Mouse (Mus musculus) megakaryocyte progenitor cell, adult 5-6 weeks (primary cell): ENCODE measurements around the gene Agap2. TPM values are rescaled to one million over a fixed set of nuclear protein-coding genes. Genes with fewer than 3 reads are reported as not detected.
A peak's percentile ranks its signal among the peaks of the same experiment; 100 is the strongest.

Experiments used
- ATAC-seq: replicated peaks from 2 replicates; pipeline ENCODE4 v1.8.0; 2016; ENCODE audit warnings: mild to moderate bottlenecking, moderate TSS enrichment, inconsistent platforms; ENCODE audit not compliant: poor library complexity
- total RNA-seq, 2 experiments: library from RNA; stranded (forward) in 1 of 2; stranded (reverse) in 1 of 2; fragments of 157-497, 149-512 nt in 1 of 2; fragments of 200-1000 nt in 1 of 2; gene quantifications; 2 replicates each; pipeline versions ENCODE4 v1.2.3 to v1.2.4; 2015 to 2017

The Agap2 gene
- total RNA-seq, 2 experiments from 2014 or later = 9.7 to 37.4 TPM

- no peak for ATAC-seq
Observed at GRCm38 (mm10) chr10:127099191-127099590, 24.1 kb downstream of the Agap2 start.

GRCm38 (mm10) chr10:127099868-127100267 lies 24.8 kb downstream of the Agap2 start:
- ATAC-seq = peak; percentile 7; the same call in 1 of the 2 replicates

GRCm38 (mm10) chr10:127100414-127100813 lies 25.3 kb downstream of the Agap2 start:
- peak; percentile 40 for ATAC-seq

GRCm38 (mm10) chr10:127101151-127101550 lies 26.1 kb downstream of the Agap2 start:
- ATAC-seq = peak; percentile 38

- ATAC-seq = peak; percentile 47
Observed at GRCm38 (mm10) chr10:127103631-127104030, 28.5 kb downstream of the Agap2 start.

GRCm38 (mm10) chr10:127107563-127108261 lies 32.6 kb downstream of the Agap2 start:
- ATAC-seq = peak; percentile 43

GRCm38 (mm10) chr10:127108262-127108583 lies 33.1 kb downstream of the Agap2 start:
- ATAC-seq = peak; percentile 20

- peak; percentile 52 for ATAC-seq
Observed at GRCm38 (mm10) chr10:127111001-127111887, 36.2 kb downstream of the Agap2 start.

- peak; percentile 46 for ATAC-seq
Observed at GRCm38 (mm10) chr10:127114408-127114807, 39.3 kb downstream of the Agap2 start.

- peak; percentile 30 for ATAC-seq
Observed at GRCm38 (mm10) chr10:127115068-127115467, 40.0 kb downstream of the Agap2 start.

- ATAC-seq = no peak
Observed at GRCm38 (mm10) chr10:127118470-127118869, 43.4 kb downstream of the Agap2 start.

GRCm38 (mm10) chr10:127119229-127119628 lies 44.1 kb downstream of the Agap2 start:
- no peak for ATAC-seq

- no peak for ATAC-seq
Observed at GRCm38 (mm10) chr10:127120301-127121065, 45.4 kb downstream of the Agap2 start.

GRCm38 (mm10) chr10:127121066-127121477 lies 46.0 kb downstream of the Agap2 start, which contains the start of gene Os9:
TSS of gene Os9 (minus strand) at chr10:127121131.
- ATAC-seq = peak; percentile 88

- ATAC-seq = no peak
Observed at GRCm38 (mm10) chr10:127122018-127122417, 46.9 kb downstream of the Agap2 start.

GRCm38 (mm10) chr10:127122784-127123435 lies 47.8 kb downstream of the Agap2 start:
- peak; percentile 15 for ATAC-seq

GRCm38 (mm10) chr10:127123436-127123805 lies 48.3 kb downstream of the Agap2 start:
- peak; percentile 33 for ATAC-seq

- peak; percentile 27 for ATAC-seq
Observed at GRCm38 (mm10) chr10:127125210-127126001, 50.3 kb downstream of the Agap2 start.

- ATAC-seq = peak; percentile 32
Observed at GRCm38 (mm10) chr10:127126579-127126978, 51.5 kb downstream of the Agap2 start.
